Mouse (Mus musculus) c-Kit-positive CD71-negative TER-119-negative erythroid progenitor cells, embryonic 14.5 days (primary cell): ENCODE data around the gene Smarcb1.
A peak's percentile ranks its signal among the peaks of the same experiment; 100 is the strongest.

ENCODE experiments used
- DNase-seq: peaks from one replicate; pipeline ENCODE4 v3.0.0-alpha.2; 2013; ENCODE audit warnings: low read depth

Gene Smarcb1

GRCm38 (mm10) chr10:75921026-75921725, at the start of gene Smarcb1:
TSS of gene Smarcb1 (minus strand) at chr10:75921617.
- DNase-seq = peak; percentile 88

GRCm38 (mm10) chr10:75954381-75954811, 33.0 kb upstream of the Smarcb1 start, which contains the start of gene Gm5134:
TSS of gene Gm5134 (plus strand) at chr10:75954514.
- DNase-seq = no peak

GRCm38 (mm10) chr10:75951424-75952050, 30.1 kb upstream of the Smarcb1 start:
- peak; percentile 50 for DNase-seq

DNA sequence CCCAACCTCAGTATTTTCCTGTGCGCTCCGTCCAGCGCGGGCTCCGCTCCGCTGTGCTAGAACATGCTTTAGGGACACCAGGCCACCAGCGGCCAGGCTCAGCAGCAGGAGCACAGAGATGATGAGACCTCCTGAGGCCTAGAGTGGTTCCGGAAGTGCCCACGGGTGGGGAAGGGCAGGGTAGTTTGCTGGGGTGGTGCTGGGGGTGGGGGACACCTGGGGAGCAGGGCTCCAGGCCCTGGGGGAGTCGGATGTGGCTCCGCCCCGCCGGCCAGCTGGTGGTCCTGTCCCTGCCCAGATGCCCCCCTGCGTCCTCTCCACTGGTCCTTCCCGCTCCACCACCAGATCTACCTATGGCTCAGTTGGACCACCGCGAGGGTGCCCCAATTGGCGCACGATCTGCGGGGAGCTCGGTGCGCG, 29.4 kb upstream of the Smarcb1 start:
- DNase-seq = no peak

GRCm38 (mm10) chr10:75949053-75950045, 27.9 kb upstream of the Smarcb1 start:
- no peak for DNase-seq

DNA sequence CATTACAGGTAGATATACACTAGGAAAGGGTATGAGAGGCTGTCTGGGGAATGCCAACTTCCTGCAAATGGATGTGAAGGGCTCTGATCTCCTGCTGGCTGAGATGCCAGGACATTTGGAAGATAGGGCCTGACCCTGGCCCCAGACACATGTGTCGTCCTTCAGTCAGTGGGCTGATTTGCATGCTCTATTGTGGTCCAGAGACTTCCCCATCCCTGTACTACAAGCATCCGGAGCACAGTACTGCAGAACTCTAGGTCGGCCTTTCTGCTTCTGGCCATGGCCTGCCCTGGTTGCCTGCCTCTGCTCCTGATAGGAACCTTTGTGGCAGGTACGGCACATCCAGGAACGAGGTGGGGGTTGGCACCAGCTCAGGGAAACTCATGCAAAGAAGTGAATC, 26.7 kb upstream of the Smarcb1 start:
- no peak for DNase-seq

DNA sequence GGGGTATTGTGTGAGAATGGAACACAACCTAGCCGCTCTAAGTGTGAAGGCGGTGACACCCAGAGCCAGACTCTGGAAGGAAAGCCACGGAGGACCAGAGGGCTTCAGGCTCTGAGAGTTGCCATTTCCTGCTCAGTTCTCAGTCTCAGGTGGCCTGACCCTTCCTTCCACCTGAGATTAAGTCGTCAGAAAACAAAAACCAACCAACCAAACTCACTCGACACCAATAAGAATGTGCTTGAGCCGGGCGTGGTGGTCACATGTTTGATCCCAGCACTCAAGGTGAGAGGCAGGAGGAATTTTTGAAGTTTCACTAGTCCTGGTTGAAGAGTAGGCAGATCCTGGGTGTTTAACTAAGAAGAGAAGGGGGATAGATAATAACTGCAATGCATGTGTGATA, 24.5 kb upstream of the Smarcb1 start:
- DNase-seq = no peak

- no peak for DNase-seq
Observed at GRCm38 (mm10) chr10:75945213-75945612, 23.8 kb upstream of the Smarcb1 start.

- no peak for DNase-seq
Observed at GRCm38 (mm10) chr10:75944066-75944772, 22.8 kb upstream of the Smarcb1 start.

DNA sequence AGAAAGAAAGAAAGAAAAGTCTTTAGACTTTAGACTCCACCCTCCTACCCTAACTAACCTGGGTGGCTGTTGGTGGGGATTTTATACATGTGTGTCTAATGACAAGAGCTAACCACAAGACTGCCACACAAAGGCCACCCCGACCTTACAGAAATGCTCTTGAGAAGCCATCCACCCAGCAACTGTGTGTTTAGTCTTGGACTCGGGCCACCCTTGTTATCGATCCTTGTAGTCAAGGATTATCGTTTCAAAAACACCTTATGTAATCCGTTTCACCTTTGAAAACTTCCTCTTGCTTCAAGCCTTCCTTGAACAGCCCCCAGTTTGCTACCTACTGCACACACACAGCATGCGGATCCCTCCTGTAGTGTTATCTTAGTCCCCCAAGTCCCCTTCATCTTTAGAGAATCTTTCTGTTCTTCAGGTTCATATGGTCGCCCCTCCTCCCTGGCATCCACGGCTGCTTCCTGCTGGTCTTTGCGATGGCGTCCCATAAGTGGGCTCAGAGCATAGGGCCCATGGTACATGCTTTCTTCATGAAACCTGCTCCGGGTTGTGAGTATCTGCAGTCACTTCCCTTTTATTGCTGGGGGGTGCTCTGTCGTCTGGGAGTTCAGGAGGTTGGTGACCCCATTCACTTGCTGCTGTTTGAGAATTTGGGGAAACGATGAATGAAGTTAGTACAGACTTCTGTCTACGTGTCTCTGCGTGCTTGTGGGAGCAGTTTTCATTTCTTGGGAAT, 21.5 kb upstream of the Smarcb1 start, which contains the start of gene Vpreb3:
Gene Vpreb3, plus strand, starts transcription at position 322 of the 742 bp plus-strand sequence.
- DNase-seq = no peak

DNA sequence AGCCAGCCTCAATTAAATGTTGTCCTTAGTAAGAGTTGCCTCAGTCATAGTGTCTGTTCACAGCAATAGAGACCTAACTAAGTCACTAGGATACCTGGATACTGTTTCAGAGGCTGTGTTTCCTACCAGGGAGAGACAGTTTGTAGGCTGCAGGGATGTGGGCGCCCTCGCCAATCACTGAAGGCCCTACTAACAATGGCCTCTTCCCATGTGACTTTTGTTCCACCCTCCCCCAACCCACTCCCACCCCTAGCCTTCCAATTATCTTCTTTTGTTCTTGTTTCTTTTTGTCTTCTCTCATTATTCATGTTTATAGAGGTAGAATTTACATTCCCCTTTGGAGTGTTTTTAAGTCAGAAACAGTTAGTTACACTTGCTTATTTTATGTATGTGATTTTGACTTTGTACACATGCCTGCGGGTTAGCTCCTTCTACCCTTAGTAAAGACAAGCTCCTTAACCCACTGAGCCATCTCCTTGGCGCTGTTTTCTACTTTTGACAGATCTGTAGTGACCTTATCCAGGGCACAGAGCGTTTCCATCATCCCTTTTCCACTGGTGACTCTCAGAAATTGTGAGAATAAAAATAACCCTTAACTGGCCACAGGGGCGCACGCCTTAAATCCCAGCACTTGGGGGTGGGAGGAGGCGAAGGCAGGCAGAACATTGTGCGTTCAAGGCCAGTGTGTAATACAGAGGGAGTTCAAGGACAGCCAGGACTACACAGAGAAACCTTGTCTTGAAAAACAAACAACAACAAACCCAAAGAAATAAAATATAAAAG, 19.8 kb upstream of the Smarcb1 start:
- no peak for DNase-seq

DNA sequence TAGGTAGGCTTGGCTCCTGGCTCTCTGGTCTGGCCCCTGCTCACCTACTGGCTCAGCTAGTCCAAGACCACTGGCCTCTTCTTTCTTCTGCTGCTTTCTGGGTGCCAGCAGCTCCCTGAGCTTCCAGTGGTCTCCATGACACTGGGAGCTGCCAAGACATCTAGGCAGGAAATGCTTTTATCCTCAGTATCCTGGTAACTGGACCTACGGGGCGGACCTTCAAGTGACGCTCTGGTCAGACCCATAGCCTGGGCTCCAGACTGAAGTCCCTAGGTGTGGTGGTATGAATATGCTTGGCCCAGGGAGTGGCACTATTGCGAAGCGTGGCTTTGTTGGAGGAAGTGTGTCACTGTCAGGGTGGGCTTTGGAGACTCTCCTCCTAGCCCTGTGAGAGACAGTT, 19.1 kb upstream of the Smarcb1 start, which contains the start of gene Gm867:
Gene Gm867, minus strand, starts transcription at position 153 of the 400 bp plus-strand sequence.
- DNase-seq = no peak

- DNase-seq = no peak
Observed at GRCm38 (mm10) chr10:75939481-75940234, 18.2 kb upstream of the Smarcb1 start.

- DNase-seq = no peak
Observed at GRCm38 (mm10) chr10:75937851-75938643, 16.6 kb upstream of the Smarcb1 start.

GRCm38 (mm10) chr10:75936909-75937667, 15.7 kb upstream of the Smarcb1 start:
- DNase-seq = no peak

DNA sequence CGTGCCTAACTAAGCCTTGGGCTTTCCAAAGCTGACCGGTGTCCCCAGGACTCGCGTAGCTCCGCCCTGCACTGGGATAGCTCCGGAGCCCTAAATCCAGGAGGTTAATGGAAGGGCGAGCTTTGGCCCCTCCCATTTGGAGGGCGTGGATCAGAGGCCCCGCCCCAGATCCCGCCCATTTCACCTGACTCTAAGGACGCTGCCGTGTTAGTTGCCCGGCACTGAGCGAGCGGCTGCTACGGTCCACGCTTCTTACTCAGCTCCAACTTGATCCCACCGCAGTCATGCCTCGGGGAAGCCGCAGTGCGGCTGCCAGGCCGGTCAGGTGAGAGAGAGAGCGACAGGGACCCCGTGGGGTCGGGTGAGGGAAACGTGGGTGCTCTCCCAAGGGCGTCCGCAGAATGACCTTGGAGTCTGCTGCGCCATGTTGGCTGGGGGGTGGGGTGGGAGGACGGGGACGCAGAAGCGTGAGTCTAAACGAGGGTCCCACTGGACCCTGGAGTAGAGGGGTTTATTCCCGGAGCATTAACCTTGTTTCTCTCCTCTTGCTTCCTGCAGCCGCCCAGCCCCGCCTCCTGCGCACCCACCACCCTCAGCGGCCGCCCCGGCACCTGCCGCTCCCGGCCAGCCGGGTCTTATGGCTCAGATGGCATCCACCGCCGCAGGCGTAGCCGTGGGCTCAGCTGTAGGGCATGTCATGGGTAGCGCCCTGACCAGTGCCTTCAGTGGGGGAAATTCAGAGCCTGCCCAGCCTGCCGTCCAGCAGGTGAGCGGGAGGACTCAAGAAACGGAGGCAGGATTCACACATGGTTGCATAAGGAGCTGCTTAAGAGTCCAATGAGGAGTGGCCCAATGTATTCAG, 14.5 kb upstream of the Smarcb1 start, which contains the start of gene Mmp11:
Gene Mmp11, minus strand, starts transcription at position 817 of the 862 bp plus-strand sequence.
- DNase-seq = peak; percentile 80

DNA sequence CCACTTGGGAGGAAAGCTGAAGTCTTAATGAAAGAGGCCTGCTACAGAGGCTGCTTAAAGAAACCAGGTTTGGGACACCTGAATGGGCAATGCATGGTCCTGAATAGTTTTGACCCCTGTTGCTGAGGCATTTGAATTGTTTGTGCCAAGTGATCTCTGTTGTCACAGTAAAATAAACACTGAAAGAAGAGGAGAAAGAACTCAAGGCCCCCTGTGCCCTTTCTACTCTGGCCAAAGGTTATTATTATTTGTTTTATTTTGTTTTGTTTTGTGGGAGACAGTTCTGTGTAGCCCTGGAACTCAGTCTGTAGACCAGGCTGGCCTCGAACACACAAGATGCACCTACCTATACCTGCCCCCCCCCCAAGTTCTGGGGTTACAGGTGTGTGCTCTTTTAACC, 13.6 kb upstream of the Smarcb1 start:
- DNase-seq = no peak
